Mouse (Mus musculus): Measurements from ENCODE around the gene Panx3. TPM values are rescaled to one million over a fixed set of nuclear protein-coding genes. Genes with fewer than 3 reads are reported as not detected.

Gene Panx3
- total and polyA plus RNA-seq, 3 experiments, result 0.17 to 0.42 TPM; not detected in 1

DNA sequence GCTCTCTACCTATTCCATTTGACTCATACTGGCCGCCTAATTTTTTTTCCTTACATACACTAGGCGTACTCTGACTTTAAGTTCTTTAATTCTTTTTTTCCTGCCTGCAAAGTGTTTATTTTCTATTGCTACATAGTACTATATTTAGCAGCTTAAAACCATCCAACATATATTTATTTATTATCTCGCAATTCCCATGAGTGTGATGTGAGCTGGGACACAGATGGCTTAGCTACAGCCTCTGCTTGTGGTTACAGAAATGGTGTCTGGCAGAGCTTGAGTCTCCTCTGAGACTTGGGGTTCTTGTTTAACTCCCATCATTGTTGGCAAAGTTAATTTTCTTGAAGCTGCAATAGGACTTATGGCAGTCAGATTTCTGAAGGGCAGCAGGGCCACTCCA, 30.3 kb downstream of the Panx3 start:
- no peak overlapping the region for H3K4me3 ChIP-seq (ENCODE audit: control insufficient read depth in 1 of 2, insufficient read depth in 1 of 2, low read depth in 2 of 2, low read length in 2 of 2)
- no peaks in the 10 kb centered on the region for H3K27me3 ChIP-seq (ENCODE audit: control insufficient read depth in 1 of 2, insufficient read depth in 2 of 2, low read length in 2 of 2)
- no peak overlapping the region for H3K27ac ChIP-seq (ENCODE audit: control insufficient read depth, low read depth, low read length)
- no peak overlapping the region for H3K9ac ChIP-seq (ENCODE audit: control insufficient read depth, low read depth, low read length, poor library complexity, severe bottlenecking)
- TF ChIP-seq E2F4 (IDR thresholded peaks at IDR 0.05; ENCODE audit: borderline replicate concordance, low read depth, low read length), result no peak
- no peaks in the 10 kb centered on the region for H3K9me3 ChIP-seq (replicated peaks; ENCODE audit: insufficient read depth, low read length)
- no peaks in the 10 kb centered on the region for H3K36me3 ChIP-seq (ENCODE audit: control insufficient read depth in 1 of 2, insufficient read depth in 2 of 2, low read length in 2 of 2)
- no peaks in the 10 kb centered on the region for H3K79me2 ChIP-seq (ENCODE audit: control insufficient read depth, insufficient read depth, low read length, poor library complexity)
- no peaks in the 10 kb centered on the region for H3K4me1 ChIP-seq (ENCODE audit: control insufficient read depth in 1 of 2, insufficient read depth in 2 of 2, low read length in 2 of 2)
- no peak for DNase-seq (ENCODE audit: low read depth, low spot score)

DNA sequence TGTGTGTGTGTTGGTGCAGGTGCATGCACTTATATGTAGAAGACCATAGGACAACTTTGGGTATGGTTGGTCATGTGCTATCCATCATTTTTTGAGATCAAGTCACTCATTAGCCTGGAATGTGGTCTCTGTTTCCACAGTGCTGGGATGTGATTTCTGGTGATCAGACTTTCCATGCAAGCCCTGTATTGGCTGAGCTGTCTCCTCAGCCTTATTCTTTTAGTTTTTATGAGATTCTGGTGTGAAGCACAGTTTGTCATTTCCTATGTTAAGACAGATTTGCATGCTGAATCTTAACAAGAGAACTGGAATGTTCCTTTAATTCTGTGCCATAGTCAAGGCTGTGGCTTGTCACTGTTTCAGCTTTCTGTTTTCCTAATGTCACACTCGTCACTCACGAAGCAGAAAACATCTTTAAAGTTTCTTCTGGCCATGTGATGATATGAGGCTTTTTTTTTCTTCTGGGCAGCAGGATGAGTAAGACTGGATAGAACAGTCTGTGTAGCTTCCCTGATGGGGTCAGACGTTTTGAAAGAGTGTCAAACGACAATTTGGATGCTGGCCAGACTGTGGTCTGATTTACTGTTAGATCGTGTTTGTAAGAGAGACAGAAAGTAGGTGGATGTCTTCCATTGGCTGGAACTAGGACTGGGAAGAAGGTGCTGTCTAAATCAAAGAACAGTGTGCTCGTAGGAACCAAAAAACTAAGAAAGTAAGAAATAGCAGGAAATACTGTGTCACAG, 32.1 kb downstream of the Panx3 start:
- Histone ChIP-seq H3K36me3 (ENCODE audit: control insufficient read depth in 1 of 2, insufficient read depth in 2 of 2, low read length in 2 of 2) (no peaks in the 10 kb centered on the region), H3K9me3 (replicated peaks; ENCODE audit: insufficient read depth, low read length) (no peaks in the 10 kb centered on the region), H3K79me2 (ENCODE audit: control insufficient read depth, insufficient read depth, low read length, poor library complexity) (no peaks in the 10 kb centered on the region), H3K9ac (ENCODE audit: control insufficient read depth, low read depth, low read length, poor library complexity, severe bottlenecking) (no peak overlapping the region), H3K27ac (ENCODE audit: control insufficient read depth, low read depth, low read length) (no peak overlapping the region), H3K4me3 (ENCODE audit: control insufficient read depth in 1 of 2, insufficient read depth in 1 of 2, low read depth in 2 of 2, low read length in 2 of 2) (no peak overlapping the region), H3K27me3 (ENCODE audit: control insufficient read depth in 1 of 2, insufficient read depth in 2 of 2, low read length in 2 of 2) (no peaks in the 10 kb centered on the region), H3K4me1 (ENCODE audit: control insufficient read depth in 1 of 2, insufficient read depth in 2 of 2, low read length in 2 of 2) (no peaks in the 10 kb centered on the region)
- TF ChIP-seq MAX (IDR thresholded peaks at IDR 0.05; ENCODE audit: low read length) (no peak), GATA1 (IDR thresholded peaks at IDR 0.05; ENCODE audit: low read depth, low read length) (no peak), NELFE (IDR thresholded peaks at IDR 0.05; ENCODE audit: low read depth, low read length) (no peak), MEF2A (IDR thresholded peaks at IDR 0.05; ENCODE audit: extremely low read depth, insufficient replicate concordance, low read depth, low read length, poor library complexity, severe bottlenecking) (no peak), UBTF (IDR thresholded peaks at IDR 0.05; ENCODE audit: borderline replicate concordance, insufficient read depth, low read depth, low read length) (no peak), NRF1 (IDR thresholded peaks at IDR 0.05; ENCODE audit: insufficient read depth, low read depth, low read length, poor library complexity, severe bottlenecking) (no peak), POLR2AphosphoS5 (IDR thresholded peaks at IDR 0.05; ENCODE audit: borderline replicate concordance, low read depth, low read length) (no peak), ELF1 (IDR thresholded peaks at IDR 0.05; ENCODE audit: low read depth, low read length) (no peak), TBP (IDR thresholded peaks at IDR 0.05; ENCODE audit: low read depth, low read length) (no peak), MYC (IDR thresholded peaks at IDR 0.05; ENCODE audit: low read depth, low read length) (no peak), POLR2A (IDR thresholded peaks at IDR 0.05; ENCODE audit: control insufficient read depth in 1 of 2, insufficient read depth in 1 of 2, low read depth in 1 of 2, low read length in 2 of 2, poor library complexity in 1 of 2) (no peak), SMC3 (IDR thresholded peaks at IDR 0.05; ENCODE audit: low read depth, low read length) (no peak), KAT2A (conservative IDR thresholded peaks at IDR 0.05; ENCODE audit: low read depth, low read length) (no peak), SIN3A (IDR thresholded peaks at IDR 0.05; ENCODE audit: low read length) (no peak)
- DNase-seq (ENCODE audit: low read depth, low spot score), result peak; percentile 37
